Mouse (Mus musculus) midbrain, embryonic 12.5 days (tissue): Measurements from ENCODE around the gene Pgls. TPM values are rescaled to one million over a fixed set of nuclear protein-coding genes. Genes with fewer than 3 reads are reported as not detected.

Source experiments
- ATAC-seq: fragments of 200-750 bp; cut with Nextera tagmentation; 2 replicates; pipeline ENCODE4 v1.8.0; 2017; ENCODE audit warnings: low read depth, moderate TSS enrichment, moderate library complexity; ENCODE audit not compliant: low FRiP score
- H3K27ac ChIP-seq: fragments of 300-500 bp; sonication (generic); replicated peaks from 2 replicates; pipeline ENCODE4 v1.5.1; 2016; ENCODE audit warnings: mild to moderate bottlenecking
- H3K27me3 ChIP-seq: fragments of 300-500 bp; sonication (generic); 2 replicates; pipeline ENCODE4 v1.6.1; 2016; ENCODE audit warnings: mild to moderate bottlenecking
- H3K36me3 ChIP-seq: fragments of 300-500 bp; sonication (generic); 2 replicates; pipeline ENCODE4 v1.6.1; 2016
- H3K4me1 ChIP-seq: fragments of 300-500 bp; sonication (generic); 2 replicates; pipeline ENCODE4 v1.6.1; 2016
- H3K4me2 ChIP-seq: fragments of 300-500 bp; sonication (generic); replicated peaks from 2 replicates; pipeline ENCODE4 v1.6.1; 2016; ENCODE audit warnings: mild to moderate bottlenecking, moderate library complexity
- H3K4me3 ChIP-seq: fragments of 300-500 bp; sonication (generic); 2 replicates; pipeline ENCODE4 v1.5.1; 2016; ENCODE audit warnings: mild to moderate bottlenecking
- H3K9ac ChIP-seq: fragments of 300-500 bp; sonication (generic); replicated peaks from 2 replicates; pipeline ENCODE4 v1.6.1; 2016; ENCODE audit warnings: mild to moderate bottlenecking, moderate library complexity
- H3K9me3 ChIP-seq: fragments of 300-500 bp; sonication (generic); 2 replicates; pipeline ENCODE4 v1.6.1; 2016; ENCODE audit warnings: mild to moderate bottlenecking
- whole genome bisulfite sequencing: fragments of 180-500 bp; shearing (Covaris S2); methylation state at CpG from one replicate; pipeline ENCODE4 v1.1.7; 2016; 5-methylcytosine and 5-hydroxymethylcytosine counted together
- polyA plus RNA-seq: library from polyadenylated mRNA; unstranded; fragments of >200 nt; fragmentation: Nextera tagmentation; extraction: Ambion mirVana; gene quantifications from 2 replicates; pipeline ENCODE4 v1.2.1, GENCODE M21; 2016

Pgls gene
- polyA plus RNA-seq, 1 experiment from 2014 or later: 216 TPM

DNA sequence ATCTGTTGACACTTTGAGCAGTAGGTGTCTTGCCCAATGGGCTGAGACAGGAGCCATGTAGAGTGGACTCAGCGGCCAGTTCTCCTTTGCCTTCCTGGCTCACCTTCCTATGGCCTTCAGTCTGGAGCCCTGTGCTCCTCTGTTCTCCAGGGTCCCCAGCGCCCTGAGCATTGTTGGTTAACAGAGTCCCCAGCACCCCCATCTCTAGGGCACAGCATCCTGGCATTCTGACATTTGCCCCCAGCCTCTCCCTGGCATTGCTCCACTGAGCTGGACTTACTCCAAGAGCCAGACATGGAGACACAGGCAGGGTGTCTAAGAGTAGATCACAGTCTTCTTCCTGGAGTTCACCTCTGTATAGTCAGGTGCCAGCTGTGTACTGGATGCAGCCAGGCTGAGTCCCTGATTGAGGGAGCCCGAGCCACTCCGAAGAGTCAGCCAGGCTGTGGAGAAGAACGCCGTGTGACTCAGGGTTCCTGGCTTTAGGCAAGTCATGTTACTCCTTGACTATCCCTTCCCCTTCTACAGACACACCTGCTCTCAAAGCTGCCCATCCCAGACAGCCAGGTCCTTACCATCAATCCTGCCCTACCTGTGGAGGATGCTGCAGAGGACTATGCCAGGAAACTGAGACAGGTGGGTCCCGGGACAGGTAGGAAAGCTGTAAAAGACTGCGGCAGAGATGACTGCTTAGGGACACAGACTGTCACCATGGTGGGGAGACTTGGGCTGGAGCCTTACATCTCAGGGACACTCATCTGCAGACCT lies 1.8 kb downstream of the Pgls start:
- peaks cover 10% of the 10 kb centered on the region for H3K27me3 ChIP-seq
- no peak for ATAC-seq
- 97% methylated on average over 8 of the region's 8 CpGs for WGBS
- peaks cover 27% of the 10 kb centered on the region for H3K4me1 ChIP-seq
- H3K4me3 ChIP-seq: no peak overlapping the region
- peak overlapping the region; percentile 89 for H3K4me2 ChIP-seq
- peak overlapping the region; percentile 94; the same call in 1 of the 2 replicates for H3K9ac ChIP-seq
- H3K9me3 ChIP-seq: no peaks in the 10 kb centered on the region
- no peaks in the 10 kb centered on the region for H3K36me3 ChIP-seq
- no peak overlapping the region for H3K27ac ChIP-seq

DNA sequence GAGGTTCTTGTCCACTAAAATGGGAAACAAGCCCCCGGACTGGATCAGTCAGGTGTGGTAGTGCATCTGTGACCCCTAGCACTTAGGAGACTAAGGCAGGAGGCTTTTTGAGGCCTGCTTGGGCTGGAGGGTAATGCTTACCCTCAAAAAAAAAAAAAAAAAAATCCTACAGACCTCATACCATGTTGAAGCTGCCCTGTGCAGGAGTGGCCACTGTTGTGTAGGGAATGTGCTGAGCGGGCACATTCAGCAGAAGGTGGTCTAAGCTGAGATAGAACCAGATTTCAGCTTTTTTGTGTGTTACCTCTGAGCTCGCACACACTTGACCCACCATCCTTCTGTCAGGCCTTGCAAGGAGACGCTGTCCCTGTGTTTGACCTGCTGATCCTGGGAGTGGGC lies 2.3 kb downstream of the Pgls start:
- no peak for ATAC-seq

DNA sequence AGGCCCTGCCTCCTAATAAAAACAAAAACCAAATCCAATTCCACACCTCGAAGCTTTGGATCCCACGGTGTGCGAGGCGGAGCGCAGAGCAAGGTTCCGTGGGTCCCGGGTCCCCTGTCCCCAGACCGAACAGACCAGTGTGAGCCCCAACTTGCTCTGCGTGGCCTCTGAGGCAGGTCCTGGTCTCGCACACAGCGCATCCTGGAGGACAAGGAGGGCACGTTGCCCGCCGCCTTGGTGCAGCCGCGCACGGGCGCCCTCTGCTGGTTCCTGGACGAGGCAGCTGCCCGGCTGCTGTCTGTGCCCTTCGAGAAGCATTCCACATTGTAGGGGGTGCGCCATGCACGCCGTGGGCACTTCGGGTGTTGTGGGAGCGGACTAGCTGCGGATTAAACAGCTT lies 3.9 kb downstream of the Pgls start:
- Histone ChIP-seq H3K4me3 (peak overlapping the region; percentile 10; the same call in 1 of the 2 replicates), H3K27ac (no peak overlapping the region), H3K4me1 (peaks cover 25% of the 10 kb centered on the region), H3K9ac (no peak overlapping the region), H3K36me3 (0 out of 2 replicates have a peak, but pooled peaks cover 9% of the 10 kb centered on the region), H3K4me2 (no peak overlapping the region), H3K9me3 (no peaks in the 10 kb centered on the region), H3K27me3 (peaks cover 20% of the 10 kb centered on the region)
- 6% methylated on average over 27 of the region's 27 CpGs for WGBS
- peak; percentile 29 for ATAC-seq

More for the DNA sequence above, 2.3 kb downstream of the Pgls start:
- Histone ChIP-seq H3K9ac (no peak overlapping the region), H3K27me3 (peaks cover 14% of the 10 kb centered on the region), H3K4me1 (peaks cover 27% of the 10 kb centered on the region), H3K4me2 (no peak overlapping the region), H3K9me3 (no peaks in the 10 kb centered on the region), H3K27ac (no peak overlapping the region), H3K4me3 (no peak overlapping the region), H3K36me3 (no peaks in the 10 kb centered on the region)
- WGBS: 93% methylated on average over 4 of the region's 4 CpGs

DNA sequence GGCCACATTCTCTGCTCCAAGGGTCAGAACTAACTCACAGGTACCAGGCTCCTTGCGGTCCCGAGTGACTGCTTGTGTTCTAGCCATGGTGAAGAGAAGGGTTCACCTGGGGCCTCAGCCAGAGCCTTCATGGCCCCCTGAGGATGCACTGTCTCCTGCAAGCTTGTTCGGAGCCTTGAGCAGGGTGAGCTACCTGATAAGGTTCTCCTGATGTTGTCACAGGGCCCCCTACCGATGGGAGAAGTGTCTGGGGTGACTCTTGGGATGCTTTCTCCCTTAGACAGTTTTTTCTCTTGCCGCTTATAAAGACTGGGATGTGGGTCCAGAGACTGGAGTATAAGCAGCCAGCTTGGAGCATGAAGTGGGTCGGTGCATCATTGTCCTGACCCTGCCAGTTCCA lies 4.4 kb downstream of the Pgls start:
- Histone ChIP-seq H3K4me1 (peaks cover 20% of the 10 kb centered on the region), H3K36me3 (0 out of 2 replicates have a peak, but pooled peaks cover 9% of the 10 kb centered on the region), H3K27me3 (peaks cover 25% of the 10 kb centered on the region), H3K4me3 (no peak overlapping the region), H3K9ac (no peak overlapping the region), H3K27ac (no peak overlapping the region), H3K9me3 (no peaks in the 10 kb centered on the region), H3K4me2 (no peak overlapping the region)
- no peak for ATAC-seq
- 62% methylated on average over 6 of the region's 6 CpGs for WGBS

DNA sequence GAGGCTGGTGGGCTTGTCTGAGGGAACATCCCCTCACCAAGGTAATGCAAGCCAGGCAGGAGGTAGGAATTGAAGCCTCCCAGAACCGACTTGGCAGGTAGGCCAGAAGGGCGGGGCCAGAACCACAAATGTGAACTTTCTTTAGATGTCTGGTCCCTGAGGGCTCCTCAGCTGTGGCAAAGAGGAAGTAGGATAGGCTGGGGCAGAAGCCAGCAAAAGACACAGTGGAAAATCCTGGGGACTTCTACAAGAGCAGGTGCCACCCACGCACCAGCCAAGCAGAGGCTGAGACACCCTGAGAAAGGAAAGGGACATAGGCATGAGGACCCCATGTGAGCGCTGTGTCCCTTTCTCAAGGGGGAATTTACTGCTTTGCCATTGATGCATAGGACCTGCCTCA lies 4.8 kb downstream of the Pgls start:
- 83% methylated on average over 4 of the region's 4 CpGs for WGBS
- H3K4me2 ChIP-seq: no peak overlapping the region
- 0 out of 2 replicates have a peak, but pooled peaks cover 9% of the 10 kb centered on the region for H3K36me3 ChIP-seq
- no peak overlapping the region for H3K9ac ChIP-seq
- H3K4me3 ChIP-seq: no peak overlapping the region
- H3K9me3 ChIP-seq: no peaks in the 10 kb centered on the region
- H3K27me3 ChIP-seq: peaks cover 29% of the 10 kb centered on the region
- no peak for ATAC-seq
- no peak overlapping the region for H3K27ac ChIP-seq
- peaks cover 20% of the 10 kb centered on the region for H3K4me1 ChIP-seq

DNA sequence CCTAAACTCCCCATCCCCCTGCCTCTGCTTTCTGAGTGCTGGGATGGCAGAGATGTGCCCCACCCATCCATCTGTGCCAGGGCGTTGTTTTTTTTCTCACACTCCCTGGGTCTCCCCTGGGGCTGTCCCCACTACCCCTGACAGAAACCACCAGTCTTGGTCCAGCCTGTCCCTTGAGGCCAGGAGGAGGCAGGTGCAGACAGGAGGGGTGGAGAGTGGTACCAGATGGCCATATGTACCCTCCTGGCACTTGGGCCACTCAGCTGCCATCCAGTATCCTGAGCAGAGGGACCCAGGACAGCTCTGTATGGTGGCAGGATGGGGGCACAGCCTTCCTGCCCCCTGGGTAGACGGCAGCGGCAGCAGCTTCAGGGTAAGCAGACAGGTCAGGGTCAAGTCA lies 5.5 kb downstream of the Pgls start, which contains the start of gene Fam129c:
Fam129c (plus strand) TSS at position 198 of the 400 bp plus-strand sequence.
- Histone ChIP-seq H3K4me1 (peaks cover 26% of the 10 kb centered on the region), H3K9me3 (no peaks in the 10 kb centered on the region), H3K27me3 (peaks cover 36% of the 10 kb centered on the region), H3K36me3 (0 out of 2 replicates have a peak, but pooled peaks cover 9% of the 10 kb centered on the region), H3K4me2 (no peak within 1 kb of the TSS), H3K4me3 (no peak within 1 kb of the TSS), H3K9ac (no peak within 1 kb of the TSS), H3K27ac (no peak within 1 kb of the TSS)
- ATAC-seq: no peak
- WGBS: 91% methylated on average over 3 of the region's 3 CpGs

DNA sequence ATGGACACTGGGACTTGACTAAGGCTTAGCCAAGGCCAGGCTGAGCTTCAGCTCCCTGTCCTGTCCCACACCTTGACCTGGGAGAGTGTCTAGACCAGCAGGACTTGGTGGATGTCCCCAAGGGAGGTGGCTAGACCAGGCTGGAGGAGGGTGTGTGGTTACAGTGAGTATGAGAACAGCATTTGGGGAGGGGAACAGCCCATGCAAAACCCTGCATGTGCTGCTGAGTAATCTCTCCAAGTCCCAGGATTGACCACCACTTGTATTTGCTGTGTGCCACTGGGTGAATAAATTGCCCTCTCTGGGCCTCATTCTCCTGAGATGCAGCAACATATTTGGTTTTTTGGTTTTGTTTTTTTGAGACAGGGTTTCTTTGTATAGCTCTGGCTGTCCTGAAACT lies 6.4 kb downstream of the Pgls start:
- Histone ChIP-seq H3K4me1 (peaks cover 26% of the 10 kb centered on the region), H3K9ac (no peak overlapping the region), H3K4me2 (no peak overlapping the region), H3K36me3 (0 out of 2 replicates have a peak, but pooled peaks cover 9% of the 10 kb centered on the region), H3K27ac (no peak overlapping the region), H3K9me3 (no peaks in the 10 kb centered on the region), H3K4me3 (no peak overlapping the region), H3K27me3 (peaks cover 45% of the 10 kb centered on the region)
- no peak for ATAC-seq

DNA sequence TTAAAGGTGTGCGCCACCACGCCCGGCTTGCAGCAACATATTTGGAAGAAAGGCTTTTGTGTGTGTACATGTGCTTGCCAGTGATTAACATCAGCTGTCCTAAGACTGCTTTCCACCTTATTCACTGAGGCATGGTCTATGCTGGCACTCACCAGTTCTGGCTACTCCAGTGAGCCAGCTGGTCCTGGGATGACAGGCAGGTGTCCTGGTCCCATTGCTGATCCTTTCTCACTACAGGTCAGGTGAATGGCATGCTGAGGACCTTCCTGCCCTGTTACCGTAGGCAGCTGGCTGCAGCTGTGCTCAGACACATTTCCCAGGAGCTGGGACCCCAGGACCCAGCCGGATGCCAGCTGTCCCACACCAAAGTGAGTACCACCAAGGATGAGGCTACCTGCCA lies 6.9 kb downstream of the Pgls start:
- peaks cover 50% of the 10 kb centered on the region for H3K27me3 ChIP-seq
- no peak overlapping the region for H3K4me2 ChIP-seq
- WGBS: 95% methylated on average over 5 of the region's 5 CpGs
- H3K4me3 ChIP-seq: no peak overlapping the region
- no peaks in the 10 kb centered on the region for H3K9me3 ChIP-seq
- no peak overlapping the region for H3K27ac ChIP-seq
- no peak for ATAC-seq
- H3K4me1 ChIP-seq: peaks cover 21% of the 10 kb centered on the region
- no peak overlapping the region for H3K9ac ChIP-seq
- 0 out of 2 replicates have a peak, but pooled peaks cover 9% of the 10 kb centered on the region for H3K36me3 ChIP-seq

DNA sequence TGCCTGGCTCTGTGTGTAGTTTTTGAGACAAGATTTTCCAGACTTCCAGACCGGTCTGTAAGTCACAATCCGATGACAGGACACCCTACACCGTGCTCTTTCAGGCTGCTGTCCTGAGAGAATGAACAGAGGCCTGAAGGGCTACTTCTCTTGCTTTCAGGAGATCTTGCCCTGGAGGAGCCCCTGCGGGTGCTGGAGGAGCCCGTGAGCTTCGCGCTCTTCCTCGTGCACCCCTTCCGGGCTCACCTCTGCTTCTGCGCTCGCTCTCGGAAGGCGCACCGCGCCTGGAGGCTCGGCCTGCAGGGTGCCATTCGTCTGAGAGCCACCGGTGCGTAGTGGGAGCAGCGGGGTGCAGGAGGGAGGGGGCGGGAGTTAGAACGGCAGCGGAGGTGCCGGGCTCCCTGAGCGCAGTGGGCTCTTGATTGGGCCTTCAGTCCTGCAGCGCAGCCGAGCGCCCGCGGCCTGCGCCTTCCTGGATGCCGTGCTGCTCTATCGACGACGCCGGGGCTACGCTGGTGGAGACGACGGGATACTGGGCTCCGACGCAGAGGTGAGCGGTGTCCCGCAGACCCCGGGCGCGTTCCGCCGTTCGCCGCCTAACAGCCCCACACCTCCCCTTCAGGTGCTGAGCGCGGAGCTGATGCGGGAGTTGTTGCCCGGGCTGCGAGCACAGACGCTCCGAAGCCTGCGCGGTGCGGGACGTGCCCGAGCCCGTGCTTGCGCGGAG lies 10.1 kb downstream of the Pgls start:
- peak; percentile 23; the same call in 1 of the 2 replicates for ATAC-seq
- H3K9ac ChIP-seq: peak overlapping the region; percentile 15
- peak overlapping the region; percentile 28 for H3K4me3 ChIP-seq
- H3K4me2 ChIP-seq: peak overlapping the region; percentile 39
- peaks cover 15% of the 10 kb centered on the region; the same call in 1 of the 2 replicates for H3K4me1 ChIP-seq
- H3K27me3 ChIP-seq: peaks cover 67% of the 10 kb centered on the region
- H3K27ac ChIP-seq: no peak overlapping the region
- WGBS: 4% methylated on average over 59 of the region's 65 CpGs
- H3K9me3 ChIP-seq: no peaks in the 10 kb centered on the region
- 0 out of 2 replicates have a peak, but pooled peaks cover 9% of the 10 kb centered on the region for H3K36me3 ChIP-seq

DNA sequence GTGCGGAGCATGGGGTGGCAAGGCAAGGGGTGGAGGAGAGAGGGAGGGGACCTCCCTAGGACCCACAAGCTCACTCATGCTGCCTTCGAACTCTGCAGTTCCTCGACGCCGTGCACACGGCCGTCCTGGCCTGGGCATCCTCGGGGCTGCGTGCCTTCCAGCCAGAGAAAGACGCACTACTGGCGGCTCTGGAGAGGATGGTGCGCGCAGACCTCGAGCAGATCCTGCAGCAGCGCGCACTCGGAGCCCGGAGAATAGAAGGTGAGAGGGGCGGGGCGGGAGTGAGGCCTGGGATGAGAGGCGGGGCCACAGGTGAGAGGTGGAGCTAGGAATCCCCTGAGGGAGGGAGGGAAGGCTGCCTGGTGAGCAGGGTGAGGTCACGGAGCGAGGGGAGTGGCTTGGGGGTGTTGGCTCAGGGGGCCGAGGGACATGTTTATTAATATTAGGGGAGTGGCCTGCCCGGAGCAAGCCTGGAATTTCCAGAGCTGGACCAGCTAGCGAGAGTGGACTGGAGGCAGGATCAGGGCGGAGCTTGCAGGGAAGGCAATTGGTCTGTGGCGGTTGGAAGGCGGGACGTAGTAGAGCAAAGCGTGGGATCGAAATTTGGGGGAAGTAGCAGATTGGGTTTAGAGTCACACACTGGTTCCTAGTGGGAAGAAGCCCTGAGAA lies 10.8 kb downstream of the Pgls start:
- 1% methylated on average over 32 of the region's 32 CpGs for WGBS
- Histone ChIP-seq H3K9ac (peak overlapping the region; percentile 28), H3K4me2 (peak overlapping the region; percentile 39), H3K9me3 (no peaks in the 10 kb centered on the region), H3K36me3 (0 out of 2 replicates have a peak, but pooled peaks cover 9% of the 10 kb centered on the region), H3K4me3 (peak overlapping the region; percentile 28), H3K27ac (no peak overlapping the region), H3K4me1 (peaks cover 15% of the 10 kb centered on the region; the same call in 1 of the 2 replicates), H3K27me3 (peaks cover 67% of the 10 kb centered on the region)
- peak; percentile 52 for ATAC-seq

DNA sequence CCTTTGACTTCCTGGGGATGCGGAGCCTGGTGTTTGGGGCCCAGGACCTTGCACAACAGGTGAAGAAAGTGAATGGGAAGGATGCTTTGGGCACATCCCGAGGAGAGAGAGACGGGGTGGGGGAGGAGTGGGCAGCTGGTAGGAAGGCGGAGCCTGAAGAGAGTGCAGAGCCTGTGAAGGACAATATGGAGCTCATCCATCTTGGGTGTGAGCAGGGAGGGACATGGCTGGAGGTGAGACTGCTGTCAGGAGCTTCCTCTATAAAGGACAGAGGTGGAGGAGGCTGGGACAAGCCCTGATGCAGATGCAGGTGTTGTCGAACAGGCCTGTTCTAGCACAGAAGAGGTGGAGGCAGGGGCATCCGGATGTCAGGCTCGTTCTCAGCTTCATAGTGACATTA lies 12.0 kb downstream of the Pgls start:
- Histone ChIP-seq H3K9me3 (no peaks in the 10 kb centered on the region), H3K27ac (no peak overlapping the region), H3K9ac (0 out of 2 replicates have a peak overlapping the region, but pooled peaks have one; percentile 11), H3K4me3 (no peak overlapping the region), H3K27me3 (peaks cover 65% of the 10 kb centered on the region), H3K36me3 (0 out of 2 replicates have a peak, but pooled peaks cover 9% of the 10 kb centered on the region), H3K4me2 (no peak overlapping the region), H3K4me1 (peaks cover 15% of the 10 kb centered on the region; the same call in 1 of the 2 replicates)
- WGBS: 57% methylated on average over 7 of the region's 7 CpGs
- ATAC-seq: no peak
